Mouse (Mus musculus) heart, embryonic 16.5 days (tissue): ENCODE data around the gene N4bp1. TPM values are rescaled to one million over a fixed set of nuclear protein-coding genes. Genes with fewer than 3 reads are reported as not detected.

ENCODE experiments used
- ATAC-seq: fragments of 200-750 bp; cut with Nextera tagmentation; replicated peaks from 2 replicates; pipeline ENCODE4 v1.8.0; 2017; ENCODE audit warnings: moderate number of reproducible peaks; ENCODE audit not compliant: insufficient read depth, low FRiP score; ENCODE audit errors: extremely low read depth
- H3K27ac ChIP-seq: fragments of 300-500 bp; sonication (generic); 2 replicates; pipeline ENCODE4 v1.5.1; 2014; ENCODE audit warnings: mild to moderate bottlenecking, low read length, control low read depth, moderate library complexity
- H3K27me3 ChIP-seq: fragments of 300-500 bp; sonication (generic); 2 replicates; pipeline ENCODE4 v1.6.1; 2014; ENCODE audit warnings: low read length, mixed read lengths; ENCODE audit not compliant: control insufficient read depth, insufficient read depth
- H3K36me3 ChIP-seq: fragments of 300-500 bp; sonication (generic); 2 replicates; pipeline ENCODE4 v1.6.1; 2014; ENCODE audit not compliant: control insufficient read depth, insufficient read depth
- H3K4me1 ChIP-seq: fragments of 300-500 bp; sonication (generic); 2 replicates; pipeline ENCODE4 v1.6.1; 2014; ENCODE audit warnings: low read length, mixed read lengths; ENCODE audit not compliant: control insufficient read depth, insufficient read depth
- H3K4me2 ChIP-seq: fragments of 300-500 bp; sonication (generic); 2 replicates; pipeline ENCODE4 v1.6.1; 2014; ENCODE audit warnings: low read depth, mild to moderate bottlenecking, control low read depth, low read length
- H3K4me3 ChIP-seq: fragments of 300-500 bp; sonication (generic); 2 replicates; pipeline ENCODE4 v1.5.1; 2014; ENCODE audit warnings: mild to moderate bottlenecking, control low read depth, low read length
- H3K9ac ChIP-seq: fragments of 300-500 bp; sonication (generic); 2 replicates; pipeline ENCODE4 v1.6.1; 2014; ENCODE audit warnings: low read length, control low read depth
- H3K9me3 ChIP-seq: fragments of 300-500 bp; sonication (generic); replicated peaks from 2 replicates; pipeline ENCODE4 v1.6.1; 2016; ENCODE audit warnings: low read length; ENCODE audit not compliant: control insufficient read depth
- WGBS: fragments of 180-500 bp; shearing (Covaris S2); extraction: QIAGEN DNeasy Blood & Tissue Kit; methylation state at CpG from one replicate; pipeline ENCODE4 v1.1.7; 2014; 5-methylcytosine and 5-hydroxymethylcytosine counted together
- polyA plus RNA-seq: library from polyadenylated mRNA; unstranded; fragments of >200 nt; fragmentation: Nextera tagmentation; extraction: Ambion mirVana; gene quantifications from 2 replicates; pipeline ENCODE4 v1.2.1, GENCODE M21; 2015

The N4bp1 gene
- polyA plus RNA-seq, 1 experiment from 2014 or later, result 5.8 TPM

GRCm38 (mm10) chr8:86920455-86920854 lies 35.4 kb upstream of the N4bp1 start:
- Histone ChIP-seq H3K4me1 (peaks cover 3% of the 10 kb centered on the region; the same call in 1 of the 2 replicates), H3K27me3 (no peaks in the 10 kb centered on the region), H3K4me2 (no peak overlapping the region), H3K27ac (no peak overlapping the region), H3K9ac (no peak overlapping the region), H3K9me3 (no peaks in the 10 kb centered on the region), H3K4me3 (no peak overlapping the region), H3K36me3 (no peaks in the 10 kb centered on the region)
- 24% methylated on average over 7 of the region's 7 CpGs for WGBS
- no peak for ATAC-seq

- H3K4me2 ChIP-seq, result no peak overlapping the region
- whole genome bisulfite sequencing, result 83% methylated on average over 7 of the region's 7 CpGs
These were observed 35.0 kb upstream of the N4bp1 start for GRCm38 (mm10) chr8:86920024-86920423.

GRCm38 (mm10) chr8:86919262-86919661 lies 34.2 kb upstream of the N4bp1 start:
- H3K27ac ChIP-seq, result no peak overlapping the region
- no peaks in the 10 kb centered on the region for H3K9me3 ChIP-seq
- H3K9ac ChIP-seq, result no peak overlapping the region
- 57% methylated on average over 4 of the region's 4 CpGs for WGBS
- ATAC-seq, result no peak
- peaks cover 3% of the 10 kb centered on the region; the same call in 1 of the 2 replicates for H3K4me1 ChIP-seq
- no peak overlapping the region for H3K4me2 ChIP-seq
- no peak overlapping the region for H3K4me3 ChIP-seq
- no peaks in the 10 kb centered on the region for H3K27me3 ChIP-seq
- no peaks in the 10 kb centered on the region for H3K36me3 ChIP-seq

More at GRCm38 (mm10) chr8:86920024-86920423, 35.0 kb upstream of the N4bp1 start:
- H3K36me3 ChIP-seq, result no peaks in the 10 kb centered on the region
- ATAC-seq, result no peak
- no peaks in the 10 kb centered on the region for H3K9me3 ChIP-seq
- H3K9ac ChIP-seq, result no peak overlapping the region
- no peak overlapping the region for H3K27ac ChIP-seq
- no peak overlapping the region for H3K4me3 ChIP-seq
- H3K4me1 ChIP-seq, result peaks cover 3% of the 10 kb centered on the region; the same call in 1 of the 2 replicates
- H3K27me3 ChIP-seq, result no peaks in the 10 kb centered on the region

GRCm38 (mm10) chr8:86918093-86918492 lies 33.0 kb upstream of the N4bp1 start:
- no peak for ATAC-seq
- WGBS, result 90% methylated on average over 2 of the region's 2 CpGs
- Histone ChIP-seq H3K27ac (no peak overlapping the region), H3K4me1 (peaks cover 3% of the 10 kb centered on the region; the same call in 1 of the 2 replicates), H3K4me2 (no peak overlapping the region), H3K9me3 (no peaks in the 10 kb centered on the region), H3K36me3 (no peaks in the 10 kb centered on the region), H3K27me3 (no peaks in the 10 kb centered on the region), H3K4me3 (no peak overlapping the region), H3K9ac (no peak overlapping the region)

- ATAC-seq, result no peak
- Histone ChIP-seq H3K4me1 (peaks cover 3% of the 10 kb centered on the region; the same call in 1 of the 2 replicates), H3K9ac (no peak overlapping the region), H3K4me2 (no peak overlapping the region), H3K36me3 (no peaks in the 10 kb centered on the region), H3K4me3 (no peak overlapping the region), H3K9me3 (no peaks in the 10 kb centered on the region), H3K27ac (no peak overlapping the region), H3K27me3 (no peaks in the 10 kb centered on the region)
- 72% methylated on average over 2 of the region's 2 CpGs for WGBS
These were observed 32.6 kb upstream of the N4bp1 start for GRCm38 (mm10) chr8:86917689-86918088.

GRCm38 (mm10) chr8:86916369-86916768 lies 31.3 kb upstream of the N4bp1 start:
- no peak for ATAC-seq
- Histone ChIP-seq H3K4me3 (no peak overlapping the region), H3K9me3 (no peaks in the 10 kb centered on the region), H3K27ac (no peak overlapping the region), H3K27me3 (no peaks in the 10 kb centered on the region), H3K36me3 (no peaks in the 10 kb centered on the region), H3K9ac (no peak overlapping the region), H3K4me2 (no peak overlapping the region), H3K4me1 (peaks cover 3% of the 10 kb centered on the region; the same call in 1 of the 2 replicates)
- WGBS, result 85% methylated on average over 4 of the region's 4 CpGs

- Histone ChIP-seq H3K4me3 (no peak overlapping the region), H3K9ac (no peak overlapping the region), H3K27ac (no peak overlapping the region), H3K4me1 (no peaks in the 10 kb centered on the region), H3K9me3 (peaks cover 3% of the 10 kb centered on the region; the same call in 1 of the 2 replicates), H3K27me3 (no peaks in the 10 kb centered on the region), H3K36me3 (no peaks in the 10 kb centered on the region), H3K4me2 (no peak overlapping the region)
- 70% methylated on average over 8 of the region's 8 CpGs for WGBS
- no peak for ATAC-seq
These were observed 26.1 kb upstream of the N4bp1 start for GRCm38 (mm10) chr8:86911136-86911535.

- Histone ChIP-seq H3K4me1 (no peaks in the 10 kb centered on the region), H3K36me3 (no peaks in the 10 kb centered on the region), H3K27ac (no peak overlapping the region), H3K4me2 (no peak overlapping the region), H3K27me3 (no peaks in the 10 kb centered on the region), H3K4me3 (no peak overlapping the region), H3K9ac (no peak overlapping the region), H3K9me3 (peaks cover 3% of the 10 kb centered on the region; the same call in 1 of the 2 replicates)
- no peak for ATAC-seq
- WGBS, result 77% methylated on average over 7 of the region's 7 CpGs
These were observed 25.2 kb upstream of the N4bp1 start for GRCm38 (mm10) chr8:86910250-86910649.

GRCm38 (mm10) chr8:86908536-86908935 lies 23.5 kb upstream of the N4bp1 start:
- H3K4me3 ChIP-seq, result no peak overlapping the region
- 14% methylated on average over 6 of the region's 6 CpGs for WGBS
- no peak overlapping the region for H3K4me2 ChIP-seq
- peaks cover 3% of the 10 kb centered on the region; the same call in 1 of the 2 replicates for H3K9me3 ChIP-seq
- H3K4me1 ChIP-seq, result no peaks in the 10 kb centered on the region
- no peaks in the 10 kb centered on the region for H3K27me3 ChIP-seq
- no peak overlapping the region for H3K9ac ChIP-seq
- no peak for ATAC-seq
- no peaks in the 10 kb centered on the region for H3K36me3 ChIP-seq
- no peak overlapping the region for H3K27ac ChIP-seq
